Mouse (Mus musculus): Measurements from ENCODE around the gene Anxa11.
"Not testable (repeated sequence)": the region's sequence is repeated elsewhere in the genome, so short reads cannot be mapped to it uniquely, and the experiment has no call there.

Anxa11 gene

GRCm38 (mm10) chr14:25869135-25869878 is 27.4 kb downstream of the Anxa11 start:
- DNase-seq (ENCODE audit: low spot score): no peak

- no peak for DNase-seq (ENCODE audit: low spot score)
Observed at GRCm38 (mm10) chr14:25872461-25873415, 30.8 kb downstream of the Anxa11 start.

GRCm38 (mm10) chr14:25876640-25877039 is 34.7 kb downstream of the Anxa11 start:
- DNase-seq (ENCODE audit: low spot score): not testable (repeated sequence)

GRCm38 (mm10) chr14:25881769-25882168 is 39.8 kb downstream of the Anxa11 start:
- DNase-seq (ENCODE audit: low spot score): not testable (repeated sequence)

- not testable (repeated sequence) for DNase-seq (ENCODE audit: low spot score)
Observed at GRCm38 (mm10) chr14:25885886-25886285, 43.9 kb downstream of the Anxa11 start.

- not testable (repeated sequence) for DNase-seq (ENCODE audit: low spot score)
Observed at GRCm38 (mm10) chr14:25894566-25894965, 52.6 kb downstream of the Anxa11 start.

- not testable (repeated sequence) for DNase-seq (ENCODE audit: low spot score)
Observed at GRCm38 (mm10) chr14:25895686-25896085, 53.7 kb downstream of the Anxa11 start.

GRCm38 (mm10) chr14:25903000-25903399 is 61.0 kb downstream of the Anxa11 start, which contains the start of gene Plac9a:
Plac9a (minus strand) TSS chr14:25903100.
- DNase-seq (ENCODE audit: low spot score): not testable (repeated sequence)

- not testable (repeated sequence) for DNase-seq (ENCODE audit: low spot score)
Observed at GRCm38 (mm10) chr14:25905243-25905642, 63.3 kb downstream of the Anxa11 start.

- not testable (repeated sequence) for DNase-seq (ENCODE audit: low spot score)
Observed at GRCm38 (mm10) chr14:25907272-25907671, 65.3 kb downstream of the Anxa11 start.

GRCm38 (mm10) chr14:25908976-25909375 is 67.0 kb downstream of the Anxa11 start:
- DNase-seq (ENCODE audit: low spot score): not testable (repeated sequence)

GRCm38 (mm10) chr14:25918427-25919170 is 76.6 kb downstream of the Anxa11 start:
- DNase-seq (ENCODE audit: low spot score): not testable (repeated sequence)

GRCm38 (mm10) chr14:25926814-25927561 is 85.0 kb downstream of the Anxa11 start:
- not testable (repeated sequence) for DNase-seq (ENCODE audit: low spot score)

GRCm38 (mm10) chr14:25927562-25927881 is 85.6 kb downstream of the Anxa11 start, which contains the start of gene Tmem254a:
Tmem254a (minus strand) TSS chr14:25927672.
- DNase-seq (ENCODE audit: low spot score): not testable (repeated sequence)
